Mouse (Mus musculus) gastrocnemius, adult 2 months (tissue): ENCODE results near the gene Krt19. TPM values are rescaled to one million over a fixed set of nuclear protein-coding genes. Genes with fewer than 3 reads are reported as not detected.
A peak's percentile ranks its signal among the peaks of the same experiment; 100 is the strongest.

Source experiments
- DNase-seq: peaks from one replicate; pipeline ENCODE4 v3.0.0; 2022
- H3K27ac ChIP-seq: fragments of 200-600 bp; 2 replicates; pipeline ENCODE4 v1.8.1; 2022; ENCODE audit warnings: mild to moderate bottlenecking
- H3K4me3 ChIP-seq: fragments of 200-600 bp; 2 replicates; pipeline ENCODE4 v1.8.1; 2022; ENCODE audit warnings: mild to moderate bottlenecking, moderate library complexity
- CTCF ChIP-seq: fragments of 200-600 bp; IDR thresholded peaks from 2 replicates; pipeline ENCODE4 v1.8.1; 2022; ENCODE audit warnings: antibody characterized with exemption, mild to moderate bottlenecking, moderate library complexity
- intact Hi-C: fragments of 180-260 bp; cut with DNase I; formaldehyde crosslinking; loops from one replicate; pipeline ENCODE4 v1.15.1; 2025
- total RNA-seq, 2 experiments: library from RNA; stranded (reverse); gene quantifications; 2 replicates each; pipeline ENCODE4 v1.2.3; 2021

Gene Krt19
- total RNA-seq, 2 experiments from 2014 or later, result 0.20 TPM; not detected in 1

- Histone ChIP-seq H3K4me3 (no peak overlapping the region), H3K27ac (no peak overlapping the region)
Measured at GRCm38 (mm10) chr11:100157331-100157730, 8.9 kb upstream of the Krt19 start.

GRCm38 (mm10) chr11:100155497-100156255, 7.2 kb upstream of the Krt19 start:
- intact Hi-C loops, result no loop called here
- H3K27ac ChIP-seq, result no peak overlapping the region

More at GRCm38 (mm10) chr11:100157331-100157730, 8.9 kb upstream of the Krt19 start:
- no peak for DNase-seq
- no peak for TF ChIP-seq CTCF
- intact Hi-C loops, result no loop called here

GRCm38 (mm10) chr11:100147566-100148353, 705 bp downstream of the Krt19 start:
- H3K27ac ChIP-seq, result no peak overlapping the region
- TF ChIP-seq CTCF, result no peak
- H3K4me3 ChIP-seq, result no peak overlapping the region
- no peak for DNase-seq
- intact Hi-C loops, result no loop called here

More at GRCm38 (mm10) chr11:100155497-100156255, 7.2 kb upstream of the Krt19 start:
- no peak for TF ChIP-seq CTCF
- no peak for DNase-seq
- H3K4me3 ChIP-seq, result no peak overlapping the region

GRCm38 (mm10) chr11:100145858-100146560, 2.5 kb downstream of the Krt19 start:
- TF ChIP-seq CTCF, result no peak
- Histone ChIP-seq H3K27ac (no peak overlapping the region), H3K4me3 (no peak overlapping the region)
- intact Hi-C loops, result no loop called here
- DNase-seq, result no peak

- intact Hi-C loops, result no loop called here
- no peak overlapping the region for H3K27ac ChIP-seq
- H3K4me3 ChIP-seq, result peak overlapping the region; percentile 41
- DNase-seq, result no peak
- TF ChIP-seq CTCF, result no peak
Measured at GRCm38 (mm10) chr11:100145104-100145503, 3.4 kb downstream of the Krt19 start.

- no peak overlapping the region for H3K27ac ChIP-seq
- no peak; the same call in 1 of the 2 replicates for TF ChIP-seq CTCF
- intact Hi-C loops, result no loop called here
- DNase-seq, result peak; percentile 74
- no peak overlapping the region for H3K4me3 ChIP-seq
Measured at GRCm38 (mm10) chr11:100140966-100141365, 7.5 kb downstream of the Krt19 start.

- Histone ChIP-seq H3K27ac (no peak overlapping the region), H3K4me3 (no peak overlapping the region)
- DNase-seq, result no peak
- TF ChIP-seq CTCF, result no peak
- intact Hi-C loops, result no loop called here
Measured at GRCm38 (mm10) chr11:100139391-100139790, 9.1 kb downstream of the Krt19 start.

GRCm38 (mm10) chr11:100138809-100139208, 9.7 kb downstream of the Krt19 start:
- no peak for DNase-seq
- Histone ChIP-seq H3K27ac (no peak overlapping the region), H3K4me3 (no peak overlapping the region)
- intact Hi-C loops, result no loop called here
- TF ChIP-seq CTCF, result no peak

GRCm38 (mm10) chr11:100137693-100138092, 10.8 kb downstream of the Krt19 start:
- no peak for TF ChIP-seq CTCF
- intact Hi-C loops, result no loop called here
- no peak overlapping the region for H3K27ac ChIP-seq

GRCm38 (mm10) chr11:100136559-100136958, 11.9 kb downstream of the Krt19 start:
- TF ChIP-seq CTCF, result no peak
- H3K27ac ChIP-seq, result no peak overlapping the region
- no peak overlapping the region for H3K4me3 ChIP-seq
- no peak for DNase-seq
- intact Hi-C loops, result no loop called here

More at GRCm38 (mm10) chr11:100137693-100138092, 10.8 kb downstream of the Krt19 start:
- H3K4me3 ChIP-seq, result no peak overlapping the region
- no peak for DNase-seq

GRCm38 (mm10) chr11:100135731-100136130, 12.7 kb downstream of the Krt19 start, which contains the start of gene Krt15:
Gene Krt15 (minus strand): TSS chr11:100135928.
- Histone ChIP-seq H3K4me3 (no peak within 1 kb of the TSS), H3K27ac (no peak within 1 kb of the TSS)
- intact Hi-C loops, result no loop called here
- no peak for DNase-seq
- TF ChIP-seq CTCF, result no peak

GRCm38 (mm10) chr11:100124901-100125300, 23.6 kb downstream of the Krt19 start:
- TF ChIP-seq CTCF, result no peak
- no peak for DNase-seq
- no peak overlapping the region for H3K4me3 ChIP-seq
- H3K27ac ChIP-seq, result no peak overlapping the region
- intact Hi-C loops, result no loop called here

GRCm38 (mm10) chr11:100121466-100121865, 27.0 kb downstream of the Krt19 start, which contains the start of gene Krt13:
Gene Krt13 (minus strand): TSS chr11:100121566.
- intact Hi-C loops, result no loop called here
- no peak within 1 kb of the TSS for H3K4me3 ChIP-seq
- no peak for TF ChIP-seq CTCF
- no peak within 1 kb of the TSS for H3K27ac ChIP-seq
- no peak for DNase-seq
